ENCODE assay signal across 25 mouse cellular contexts in the genomic region with DNA sequence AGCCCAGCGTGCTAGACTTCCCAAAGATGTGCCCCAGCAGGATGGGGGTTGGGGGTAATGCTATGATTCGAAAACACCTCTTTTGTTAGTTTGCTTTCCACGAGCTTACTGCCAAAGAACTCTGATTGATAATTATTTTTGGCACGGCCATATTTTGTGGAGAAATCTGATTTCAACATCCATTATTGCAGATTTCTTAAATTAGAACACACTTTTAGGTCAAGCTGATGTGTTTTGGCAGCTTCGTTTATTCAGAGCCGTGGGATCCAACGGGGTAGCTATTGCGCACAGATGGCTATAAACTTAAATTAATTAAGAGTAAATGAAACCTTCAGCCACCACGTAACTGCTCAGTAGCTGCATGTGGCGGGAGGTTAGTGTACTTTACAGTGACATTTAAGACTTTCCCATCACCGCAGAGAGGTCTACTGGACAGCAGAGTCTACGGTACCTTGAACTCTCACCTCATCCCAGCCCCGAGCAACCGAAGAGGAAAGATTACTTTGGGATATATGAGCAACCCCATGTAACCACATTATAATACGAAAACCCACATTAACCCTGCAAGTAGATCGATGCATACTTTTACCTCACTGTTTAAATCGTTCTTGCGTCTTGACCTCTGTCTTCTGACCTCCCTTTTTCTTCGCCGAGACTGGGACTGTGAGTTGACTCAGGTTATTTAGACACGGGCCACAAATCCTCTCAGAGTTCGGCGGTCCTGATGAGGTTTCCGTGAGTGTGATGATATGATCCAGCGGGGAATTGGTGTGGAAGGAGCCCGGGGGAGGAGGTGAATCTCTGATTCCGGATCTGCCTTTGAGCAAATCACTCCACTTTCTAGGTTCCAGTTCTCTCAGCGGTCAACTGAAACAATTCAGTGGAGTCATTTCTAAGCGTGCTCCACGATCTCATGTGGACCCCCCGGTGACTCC. TPM values are rescaled to one million over a fixed set of nuclear protein-coding genes. Genes with fewer than 3 reads are reported as not detected.
DNase-seq lines count a peak whose midpoint lies in the region; ATAC-seq and TF ChIP-seq lines count a peak whose summit lies in the region.
"Had no signal": no experiment of that assay in that cellular context is flagged by ENCODE, and none has a peak within 500 bp of the region (broad histone marks: within the 10 kb centered on the region; RNA-seq: fewer than 3 reads in every experiment).

No protein-coding gene starts in this region.

- H3K4me2 ChIP-seq in lung, embryonic 14.5 days, result no peak overlapping the region
- H3K4me2 ChIP-seq: forebrain, embryonic 15.5 days; heart, embryonic 11.5 days; hindbrain, embryonic 12.5 days; liver, embryonic 12.5 days had no signal

- H3K9ac ChIP-seq in lung, embryonic 14.5 days, result no peak overlapping the region
- H3K9ac ChIP-seq: forebrain, embryonic 15.5 days; hindbrain, embryonic 12.5 days; liver, embryonic 12.5 days had no signal

- no peaks in the 10 kb centered on the region for H3K4me1 ChIP-seq in lung, embryonic 14.5 days (ENCODE audit: insufficient read depth)
- H3K4me1 ChIP-seq in brown adipose tissue, adult 24 weeks (ENCODE audit: control insufficient read depth, insufficient read depth, insufficient read length, low read length), result no peaks in the 10 kb centered on the region
- H3K4me1 ChIP-seq: forebrain, embryonic 15.5 days; hindbrain, embryonic 12.5 days; liver, embryonic 12.5 days; midbrain, embryonic 10.5 days had no signal

- no peak for TF ChIP-seq CTCF in lung, embryonic 14.5 days (IDR thresholded peaks at IDR 0.05; ENCODE audit: low read depth)

- no peaks in the 10 kb centered on the region for H3K36me3 ChIP-seq in lung, embryonic 14.5 days (ENCODE audit: insufficient read depth)
- H3K36me3 ChIP-seq: forebrain, embryonic 15.5 days; hindbrain, embryonic 12.5 days; liver, embryonic 12.5 days; midbrain, embryonic 10.5 days had no signal

- ATAC-seq in lung, embryonic 14.5 days (ENCODE audit: insufficient read depth), result no peak
- no peak for ATAC-seq in activated CD4-positive, CD25-positive, alpha-beta regulatory T cell, adult 4 months
- ATAC-seq: forebrain, embryonic 15.5 days; inflammation-experienced regulatory T-cells, adult 6 months; liver, embryonic 12.5 days had no signal

- intact Hi-C loops in heart, postnatal 36 days (cut with DNase I), result no loop called here

- peak; percentile 83 for DNase-seq in heart, adult 11 months
- DNase-seq in heart, postnatal 36 days, result no peak
- DNase-seq in lung, embryonic 14.5 days, result peak; percentile 59
- no peak for DNase-seq in lung, postnatal 14 days
- DNase-seq in lung, postnatal 10 days, result peak; percentile 15
- DNase-seq in left cerebral cortex, adult 9 months (ENCODE audit: low spot score in 2 of 2), result no peak
- DNase-seq: adrenal gland, postnatal 36 days; cerebellum, adult 2 months; gastrocnemius, postnatal 36 days; heart, postnatal 10 days; kidney, postnatal 10 days; layer of hippocampus, adult 9-11 months had no signal

- no peaks in the 10 kb centered on the region for H3K9me3 ChIP-seq in lung, embryonic 14.5 days (ENCODE audit: low read depth, low read length)
- H3K9me3 ChIP-seq: forebrain, embryonic 15.5 days; hindbrain, embryonic 12.5 days; liver, embryonic 12.5 days; midbrain, embryonic 10.5 days had no signal

- H3K27ac ChIP-seq in lung, embryonic 14.5 days (ENCODE audit: low read depth), result no peak overlapping the region
- H3K27ac ChIP-seq in brown adipose tissue, adult 24 weeks (replicated peaks; ENCODE audit: low read depth, low read length), result peak overlapping the region; percentile 48
- H3K27ac ChIP-seq: forebrain, embryonic 15.5 days; hindbrain, embryonic 12.5 days; left cerebral cortex, adult 2 months; liver, embryonic 12.5 days; macrophage; midbrain, embryonic 10.5 days; stomach, postnatal 0 days had no signal

- 63% methylated on average over 31 of the region's 31 CpGs for WGBS in lung, embryonic 14.5 days

- H3K27me3 ChIP-seq in lung, embryonic 14.5 days (ENCODE audit: insufficient read depth, low read length), result no peaks in the 10 kb centered on the region
- H3K27me3 ChIP-seq: forebrain, embryonic 15.5 days; hindbrain, embryonic 12.5 days; liver, embryonic 12.5 days had no signal

- no peak overlapping the region for H3K4me3 ChIP-seq in lung, embryonic 14.5 days (ENCODE audit: low read depth, low read length)
- no peak overlapping the region for H3K4me3 ChIP-seq in brown adipose tissue, adult 24 weeks (ENCODE audit: insufficient read depth, low read depth, low read length)
- H3K4me3 ChIP-seq: forebrain, embryonic 15.5 days; hindbrain, embryonic 12.5 days; left cerebral cortex, adult 2 months; liver, embryonic 12.5 days; midbrain, embryonic 10.5 days had no signal

RNA-seq across cellular contexts. Expression of a gene that starts 53.7 kb away (rescaled TPM):
- total RNA-seq in heart, postnatal 36 days (2021), result 10 to 100 TPM; 33.1 to 33.7 TPM
- polyA plus RNA-seq in lung, embryonic 14.5 days (2014; fragmentation: Nextera tagmentation; extraction: Ambion mirVana), result 56.2 and 57.2 TPM in 2 replicates
- 11.4 and 30.1 TPM in 2 replicates for polyA plus RNA-seq in brown adipose tissue, adult 24 weeks (2012; ENCODE audit: insufficient read depth, insufficient read length, missing spikeins)
- polyA plus RNA-seq in activated CD4-positive, CD25-positive, alpha-beta regulatory T cell, adult 4 months (2017; shearing (Covaris generic)), result 1 to 10 TPM; 1.5 to 2.0 TPM
- total RNA-seq: MEL; monocyte, adult 5-6 weeks had no signal
- polyA plus RNA-seq: macrophage had no signal

Comparison
In these comparisons a context has a peak if more than half of its experiments do, and no peak if none do; other contexts are left out.
1. DNase-seq: peak in heart, adult 11 months (single experiment), lung, embryonic 14.5 days (single experiment) and lung, postnatal 10 days (single experiment); none in heart, postnatal 36 days (0 of 2), lung, postnatal 14 days (single experiment) and left cerebral cortex, adult 9 months (0 of 2).